ENCODE assay signal across 23 mouse cellular contexts in the genomic region with DNA sequence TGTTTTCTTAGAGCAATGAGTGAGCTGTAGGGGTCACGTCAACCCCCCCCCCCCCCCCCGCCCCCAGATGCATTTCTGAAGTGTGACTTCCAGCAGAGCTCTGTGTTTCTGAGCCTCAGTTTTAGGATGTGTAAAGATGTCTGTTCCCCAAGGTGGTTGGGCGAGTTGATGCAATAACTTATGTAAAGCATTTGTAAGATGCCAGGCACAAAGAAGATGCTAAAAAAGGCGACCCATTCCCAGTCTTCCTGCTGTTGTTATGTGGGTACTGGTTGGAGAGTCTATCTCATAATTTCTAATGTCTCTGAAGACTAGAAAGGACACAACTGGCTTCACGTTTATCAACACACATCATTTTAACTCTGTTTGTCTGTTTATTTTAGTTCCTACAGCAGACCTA.
"Had no signal": no experiment of that assay in that cellular context is flagged by ENCODE, and none has a peak within 500 bp of the region (broad histone marks: within the 10 kb centered on the region; RNA-seq: fewer than 3 reads in every experiment).

No protein-coding gene starts in this region.

- DNase-seq: gastrocnemius, adult 2 months; gastrocnemius, postnatal 10 days; gastrocnemius, postnatal 25 days; heart, adult 18-20 months; heart, postnatal 10 days; heart, postnatal 4 days; kidney, adult 2 months; kidney, adult 9 months; kidney, postnatal 14 days; kidney, postnatal 36 days; layer of hippocampus, postnatal 36 days had no signal

- H3K4me1 ChIP-seq: intestine, embryonic 15.5 days; kidney, embryonic 15.5 days; limb, embryonic 13.5 days; limb, embryonic 15.5 days; liver, embryonic 12.5 days had no signal

- H3K4me3 ChIP-seq: gastrocnemius, adult 2 months; heart, embryonic 10.5 days; heart, embryonic 12.5 days; hindbrain, embryonic 10.5 days; hindbrain, embryonic 12.5 days; intestine, embryonic 15.5 days; kidney, embryonic 15.5 days; limb, embryonic 13.5 days; limb, embryonic 15.5 days; liver, embryonic 12.5 days had no signal

- H3K27ac ChIP-seq: gastrocnemius, adult 2 months; heart, embryonic 10.5 days; hindbrain, embryonic 10.5 days; hindbrain, embryonic 12.5 days; hindbrain, embryonic 14.5 days; intestine, embryonic 15.5 days; kidney, embryonic 15.5 days; kidney, postnatal 0 days; limb, embryonic 13.5 days; limb, embryonic 15.5 days; liver, embryonic 12.5 days; liver, embryonic 14.5 days had no signal
